Mouse (Mus musculus): ENCODE data around the gene Rxfp3. TPM values are rescaled to one million over a fixed set of nuclear protein-coding genes. Genes with fewer than 3 reads are reported as not detected.

Gene Rxfp3
- polyA plus RNA-seq, 1 experiment, result 0.03 TPM

DNA sequence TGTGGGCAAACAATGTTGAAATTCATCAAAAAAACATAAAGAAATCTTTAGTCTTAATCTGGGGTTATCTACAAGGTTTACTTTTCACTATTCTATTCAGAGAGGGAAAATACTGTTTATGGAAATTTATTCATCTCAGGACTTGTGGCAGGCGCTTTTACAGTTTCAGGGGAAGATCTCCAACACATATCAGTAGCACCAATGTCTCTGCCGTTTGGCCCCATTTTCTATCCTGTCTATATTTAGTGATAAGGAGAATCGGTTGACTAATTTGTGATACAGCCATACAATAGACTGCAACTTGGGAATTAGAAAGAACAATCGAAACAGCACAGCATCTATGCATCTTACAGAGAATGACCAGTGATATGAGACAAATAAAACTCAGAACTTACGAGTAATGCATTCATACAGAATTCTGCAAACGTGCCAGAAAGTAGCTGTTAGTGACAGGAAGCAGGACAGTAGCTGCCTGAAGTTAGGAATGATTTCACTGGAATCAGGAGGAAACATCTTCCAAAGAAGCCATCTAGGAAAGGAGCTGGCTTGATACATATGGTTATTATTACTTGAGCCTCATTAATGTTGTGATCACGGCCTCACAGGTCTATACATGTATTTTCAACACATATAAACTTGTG, 16.8 kb upstream of the Rxfp3 start:
- TF ChIP-seq CTCF (IDR thresholded peaks at IDR 0.05; ENCODE audit: borderline replicate concordance, control insufficient read depth, extremely low read depth, insufficient read depth, low read length, poor library complexity), result no peak
- no peak for TF ChIP-seq POLR2A (IDR thresholded peaks at IDR 0.05; ENCODE audit: control insufficient read depth, extremely low read depth, insufficient read depth, low read length, poor library complexity)
- 82% methylated on average over 7 of the region's 7 CpGs for WGBS
- no peak for DNase-seq
- H3K4me1 ChIP-seq (replicated peaks; ENCODE audit: control insufficient read depth, insufficient read depth, low read length), result no peaks in the 10 kb centered on the region
- H3K4me3 ChIP-seq (ENCODE audit: control insufficient read depth, insufficient read depth, low read length), result no peak overlapping the region
- H3K27me3 ChIP-seq (ENCODE audit: control insufficient read depth, insufficient read depth, low read length), result no peaks in the 10 kb centered on the region
- no peaks in the 10 kb centered on the region for H3K36me3 ChIP-seq (ENCODE audit: control insufficient read depth, insufficient read depth, low read length)
- H3K27ac ChIP-seq (ENCODE audit: control insufficient read depth, insufficient read depth, low read length), result no peak overlapping the region

DNA sequence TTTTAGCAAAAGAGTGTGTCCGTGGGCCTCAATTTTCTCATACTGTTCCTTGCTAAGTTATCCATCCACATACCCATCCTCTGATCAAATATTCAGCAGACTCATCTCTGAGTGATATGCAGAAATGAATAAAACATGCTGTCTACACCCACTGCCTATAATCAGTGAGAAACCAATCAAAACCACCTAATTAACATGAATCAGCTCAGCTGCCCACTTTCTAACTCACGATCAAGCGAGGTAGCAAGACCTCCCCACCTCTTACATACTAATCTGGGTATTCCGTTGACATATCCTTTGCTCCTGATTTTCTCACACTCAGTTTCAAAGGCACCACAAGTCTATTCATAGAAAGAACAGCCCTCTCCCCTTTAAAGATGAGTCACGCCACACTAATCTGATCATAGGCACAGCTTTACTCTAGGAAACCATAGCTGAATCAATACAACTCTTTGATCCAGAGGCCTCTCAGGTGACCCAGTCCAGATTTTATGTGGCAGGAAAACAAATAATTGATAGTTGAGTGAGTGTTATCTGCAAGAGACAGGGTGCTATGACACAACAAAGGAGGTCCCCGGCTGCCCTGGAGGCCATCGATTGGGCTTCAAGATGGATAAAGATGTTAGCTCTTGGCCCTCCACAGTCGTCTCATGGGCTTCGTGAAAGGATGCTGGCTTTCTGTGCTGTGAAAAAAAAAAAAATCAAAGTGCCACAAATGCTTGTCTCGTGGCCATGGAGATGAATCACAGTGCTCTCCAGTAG, 16.1 kb upstream of the Rxfp3 start:
- no peaks in the 10 kb centered on the region for H3K4me1 ChIP-seq (replicated peaks; ENCODE audit: control insufficient read depth, insufficient read depth, low read length)
- no peak overlapping the region for H3K4me3 ChIP-seq (ENCODE audit: control insufficient read depth, insufficient read depth, low read length)
- TF ChIP-seq CTCF (IDR thresholded peaks at IDR 0.05; ENCODE audit: borderline replicate concordance, control insufficient read depth, extremely low read depth, insufficient read depth, low read length, poor library complexity), result no peak
- TF ChIP-seq POLR2A (IDR thresholded peaks at IDR 0.05; ENCODE audit: control insufficient read depth, extremely low read depth, insufficient read depth, low read length, poor library complexity), result no peak
- WGBS, result 92% methylated on average over 10 of the region's 10 CpGs
- H3K27ac ChIP-seq (ENCODE audit: control insufficient read depth, insufficient read depth, low read length), result no peak overlapping the region
- no peak for DNase-seq
- H3K27me3 ChIP-seq (ENCODE audit: control insufficient read depth, insufficient read depth, low read length), result no peaks in the 10 kb centered on the region
- H3K36me3 ChIP-seq (ENCODE audit: control insufficient read depth, insufficient read depth, low read length), result no peaks in the 10 kb centered on the region

DNA sequence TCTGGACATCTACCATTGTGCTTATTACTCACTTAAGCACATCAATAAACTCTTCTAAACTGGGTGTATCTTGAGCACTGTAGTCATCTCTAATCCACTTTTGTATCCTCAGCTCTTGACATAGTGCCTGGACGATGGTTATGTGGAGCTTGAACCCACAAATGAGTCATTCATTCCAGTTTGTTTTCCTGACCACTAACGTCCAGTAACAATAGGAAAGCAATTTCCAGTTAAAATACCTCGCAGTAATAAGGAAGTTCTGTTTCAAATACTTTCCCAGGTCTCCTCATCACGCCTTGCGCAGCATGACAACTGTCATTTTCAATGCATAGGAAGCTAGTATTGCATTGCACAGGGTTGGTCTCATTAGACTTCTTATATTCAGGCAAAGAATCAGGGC, 5.0 kb upstream of the Rxfp3 start:
- Histone ChIP-seq H3K27me3 (ENCODE audit: control insufficient read depth, insufficient read depth, low read length) (no peaks in the 10 kb centered on the region), H3K36me3 (ENCODE audit: control insufficient read depth, insufficient read depth, low read length) (no peaks in the 10 kb centered on the region), H3K4me1 (replicated peaks; ENCODE audit: control insufficient read depth, insufficient read depth, low read length) (no peaks in the 10 kb centered on the region), H3K27ac (ENCODE audit: control insufficient read depth, insufficient read depth, low read length) (no peak overlapping the region), H3K4me3 (ENCODE audit: control insufficient read depth, insufficient read depth, low read length) (no peak overlapping the region)
- TF ChIP-seq CTCF (IDR thresholded peaks at IDR 0.05; ENCODE audit: borderline replicate concordance, control insufficient read depth, extremely low read depth, insufficient read depth, low read length, poor library complexity) (no peak), POLR2A (IDR thresholded peaks at IDR 0.05; ENCODE audit: control insufficient read depth, extremely low read depth, insufficient read depth, low read length, poor library complexity) (no peak)
- 67% methylated on average over 5 of the region's 5 CpGs for WGBS
- no peak for DNase-seq

DNA sequence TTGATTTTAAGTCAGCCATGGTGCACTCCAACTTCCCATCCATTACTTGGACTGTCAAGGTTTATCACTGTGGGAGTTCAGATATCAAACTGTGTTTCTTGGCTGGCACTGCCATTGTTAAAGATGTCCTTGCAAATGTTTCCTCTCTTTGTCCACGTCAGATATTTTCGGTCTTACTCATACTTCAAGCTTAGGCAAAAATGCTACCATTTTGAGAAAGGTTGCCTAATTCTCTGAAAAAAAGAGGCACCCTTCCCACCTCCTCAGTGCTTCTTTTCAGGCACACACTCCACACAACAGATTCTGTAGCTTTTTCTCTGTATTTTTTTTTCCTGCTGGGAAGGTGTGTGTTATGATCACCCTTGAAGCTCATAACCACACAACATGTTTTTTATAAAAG, 3.4 kb upstream of the Rxfp3 start:
- 91% methylated on average over 2 of the region's 2 CpGs for WGBS
- no peaks in the 10 kb centered on the region for H3K36me3 ChIP-seq (ENCODE audit: control insufficient read depth, insufficient read depth, low read length)
- H3K4me3 ChIP-seq (ENCODE audit: control insufficient read depth, insufficient read depth, low read length), result no peak overlapping the region
- H3K27ac ChIP-seq (ENCODE audit: control insufficient read depth, insufficient read depth, low read length), result no peak overlapping the region
- H3K27me3 ChIP-seq (ENCODE audit: control insufficient read depth, insufficient read depth, low read length), result no peaks in the 10 kb centered on the region; the same call in 1 of the 2 replicates
- DNase-seq, result no peak
- TF ChIP-seq POLR2A (IDR thresholded peaks at IDR 0.05; ENCODE audit: control insufficient read depth, extremely low read depth, insufficient read depth, low read length, poor library complexity), result no peak
- no peak for TF ChIP-seq CTCF (IDR thresholded peaks at IDR 0.05; ENCODE audit: borderline replicate concordance, control insufficient read depth, extremely low read depth, insufficient read depth, low read length, poor library complexity)
- no peaks in the 10 kb centered on the region for H3K4me1 ChIP-seq (replicated peaks; ENCODE audit: control insufficient read depth, insufficient read depth, low read length)

DNA sequence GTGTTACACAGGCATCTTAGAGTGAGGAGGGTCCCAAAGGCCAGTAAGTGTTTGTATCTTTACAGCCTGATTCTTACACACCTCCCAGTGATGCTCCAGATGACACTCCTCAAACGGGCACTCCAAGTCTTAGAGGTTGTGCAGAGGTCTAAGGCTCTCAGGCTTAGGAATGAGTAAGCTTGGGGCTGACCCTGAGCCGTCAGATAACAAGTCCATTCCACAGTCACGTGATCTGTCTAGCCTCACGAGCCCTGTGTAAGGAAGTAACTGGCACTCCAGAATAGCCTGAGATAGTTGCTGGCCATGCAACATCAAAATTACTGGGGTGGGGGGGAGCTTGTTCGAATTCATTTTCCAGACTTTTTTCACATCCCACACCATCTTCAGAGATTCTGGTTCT, 2.3 kb upstream of the Rxfp3 start:
- Histone ChIP-seq H3K36me3 (ENCODE audit: control insufficient read depth, insufficient read depth, low read length) (no peaks in the 10 kb centered on the region), H3K4me3 (ENCODE audit: control insufficient read depth, insufficient read depth, low read length) (no peak overlapping the region), H3K27me3 (ENCODE audit: control insufficient read depth, insufficient read depth, low read length) (no peaks in the 10 kb centered on the region; the same call in 1 of the 2 replicates), H3K27ac (ENCODE audit: control insufficient read depth, insufficient read depth, low read length) (no peak overlapping the region), H3K4me1 (replicated peaks; ENCODE audit: control insufficient read depth, insufficient read depth, low read length) (no peaks in the 10 kb centered on the region)
- no peak for DNase-seq
- TF ChIP-seq POLR2A (IDR thresholded peaks at IDR 0.05; ENCODE audit: control insufficient read depth, extremely low read depth, insufficient read depth, low read length, poor library complexity) (no peak), CTCF (IDR thresholded peaks at IDR 0.05; ENCODE audit: borderline replicate concordance, control insufficient read depth, extremely low read depth, insufficient read depth, low read length, poor library complexity) (no peak)
- WGBS, result 68% methylated on average over 5 of the region's 5 CpGs

DNA sequence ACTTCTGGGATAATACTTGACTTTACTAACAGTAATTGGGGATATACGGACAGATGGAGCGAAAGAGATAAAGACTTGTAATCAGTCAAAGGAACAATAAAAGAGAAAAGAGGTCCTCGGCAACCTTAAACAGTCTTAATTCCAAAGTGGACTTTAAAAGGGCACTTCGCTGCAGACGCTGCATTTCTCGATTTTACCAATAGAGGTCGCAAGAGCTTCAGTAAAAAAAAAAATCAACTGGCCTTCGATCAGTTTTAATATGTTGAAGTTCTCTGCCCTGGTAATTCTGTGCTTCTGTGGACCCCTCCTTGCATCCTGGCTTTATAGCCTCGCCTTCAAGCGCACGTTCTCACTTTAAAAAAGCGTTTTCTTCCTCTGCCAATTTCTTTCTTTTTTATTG, 685 bp upstream of the Rxfp3 start:
- Histone ChIP-seq H3K36me3 (ENCODE audit: control insufficient read depth, insufficient read depth, low read length) (no peaks in the 10 kb centered on the region), H3K27me3 (ENCODE audit: control insufficient read depth, insufficient read depth, low read length) (no peaks in the 10 kb centered on the region; the same call in 1 of the 2 replicates), H3K27ac (ENCODE audit: control insufficient read depth, insufficient read depth, low read length) (no peak overlapping the region), H3K4me1 (replicated peaks; ENCODE audit: control insufficient read depth, insufficient read depth, low read length) (no peaks in the 10 kb centered on the region), H3K4me3 (ENCODE audit: control insufficient read depth, insufficient read depth, low read length) (no peak overlapping the region)
- 6% methylated on average over 12 of the region's 12 CpGs for WGBS
- TF ChIP-seq CTCF (IDR thresholded peaks at IDR 0.05; ENCODE audit: borderline replicate concordance, control insufficient read depth, extremely low read depth, insufficient read depth, low read length, poor library complexity) (no peak), POLR2A (IDR thresholded peaks at IDR 0.05; ENCODE audit: control insufficient read depth, extremely low read depth, insufficient read depth, low read length, poor library complexity) (no peak)
- no peak for DNase-seq
